Mouse (Mus musculus) forebrain, embryonic 12.5 days (tissue): ENCODE data around the gene Ptma. TPM values are rescaled to one million over a fixed set of nuclear protein-coding genes. Genes with fewer than 3 reads are reported as not detected.
"Not testable (repeated sequence)": the region's sequence is repeated elsewhere in the genome, so short reads cannot be mapped to it uniquely, and the experiment has no call there.

Source experiments
- ATAC-seq: fragments of 200-750 bp; cut with Nextera tagmentation; 2 replicates; pipeline ENCODE4 v1.8.0; 2017; ENCODE audit warnings: moderate TSS enrichment; ENCODE audit not compliant: low FRiP score
- H3K27ac ChIP-seq: fragments of 300-500 bp; sonication (generic); 2 replicates; pipeline ENCODE4 v1.5.1; 2016; ENCODE audit warnings: mild to moderate bottlenecking
- H3K27me3 ChIP-seq: fragments of 300-500 bp; sonication (generic); 2 replicates; pipeline ENCODE4 v1.6.1; 2016; ENCODE audit warnings: mild to moderate bottlenecking
- H3K36me3 ChIP-seq: fragments of 300-500 bp; sonication (generic); replicated peaks from 2 replicates; pipeline ENCODE4 v1.6.1; 2016; ENCODE audit warnings: mild to moderate bottlenecking
- H3K4me1 ChIP-seq: fragments of 300-500 bp; sonication (generic); 2 replicates; pipeline ENCODE4 v1.6.1; 2016
- H3K4me2 ChIP-seq: fragments of 300-500 bp; sonication (generic); 2 replicates; pipeline ENCODE4 v1.6.1; 2016; ENCODE audit warnings: mild to moderate bottlenecking, moderate library complexity
- H3K4me3 ChIP-seq: fragments of 300-500 bp; sonication (generic); replicated peaks from 2 replicates; pipeline ENCODE4 v1.5.1; 2016; ENCODE audit warnings: mild to moderate bottlenecking
- H3K9ac ChIP-seq: fragments of 300-500 bp; sonication (generic); 2 replicates; pipeline ENCODE4 v1.6.1; 2016; ENCODE audit warnings: mild to moderate bottlenecking
- H3K9me3 ChIP-seq: fragments of 300-500 bp; sonication (generic); 2 replicates; pipeline ENCODE4 v1.6.1; 2016
- WGBS: fragments of 180-500 bp; shearing (Covaris S2); methylation state at CpG from one replicate; pipeline ENCODE4 v1.1.7; 2016; 5-methylcytosine and 5-hydroxymethylcytosine counted together
- polyA plus RNA-seq: library from polyadenylated mRNA; unstranded; fragments of >200 nt; fragmentation: Nextera tagmentation; extraction: Ambion mirVana; gene quantifications from 2 replicates; pipeline ENCODE4 v1.2.1, GENCODE M21; 2016

The Ptma gene
- 3,257 and 3,328 TPM in 2 replicates for polyA plus RNA-seq

DNA sequence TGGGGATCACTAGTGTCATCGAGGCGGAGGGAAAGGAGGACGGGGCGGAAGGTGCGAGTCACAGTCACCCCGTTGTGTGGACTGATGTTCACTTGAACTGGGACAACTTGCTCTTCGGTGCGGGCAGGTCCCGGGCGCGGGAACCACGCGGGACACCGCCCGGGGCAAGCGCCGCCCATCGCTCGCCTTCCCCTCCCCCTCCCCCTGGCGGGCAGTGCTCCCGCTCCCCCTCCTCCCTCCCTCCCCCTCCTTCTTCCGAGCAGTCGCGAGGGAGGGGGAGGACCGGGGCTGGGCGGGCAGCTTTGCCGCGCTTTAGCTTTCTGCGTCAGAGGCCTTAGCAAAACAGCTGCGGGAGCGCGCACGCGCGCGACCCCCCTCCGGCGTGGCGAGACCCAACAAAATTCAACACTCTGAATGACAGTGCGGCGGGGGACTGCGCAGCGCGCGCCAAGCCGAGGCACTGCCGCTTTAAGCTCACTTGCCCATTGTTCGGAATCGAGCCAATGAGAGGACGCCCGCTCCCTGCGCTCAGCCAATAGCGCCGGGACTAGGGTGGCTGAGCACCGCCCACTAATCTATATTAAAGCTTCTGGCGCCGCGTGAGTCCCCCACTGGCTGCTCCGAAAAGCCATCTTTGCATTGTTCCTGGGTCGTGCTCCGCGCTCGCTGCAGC is at the start of gene Ptma:
Gene Ptma, plus strand, starts transcription at position 611 of the 673 bp plus-strand sequence.
- Histone ChIP-seq H3K4me3 (peak within 1 kb of the TSS; percentile 96), H3K9me3 (no peaks in the 10 kb centered on the region), H3K27me3 (no peaks in the 10 kb centered on the region), H3K9ac (peak within 1 kb of the TSS; percentile 100), H3K27ac (peak within 1 kb of the TSS; percentile 100), H3K36me3 (peaks cover 21% of the 10 kb centered on the region), H3K4me1 (peaks cover 39% of the 10 kb centered on the region), H3K4me2 (peak within 1 kb of the TSS; percentile 85)
- peak; percentile 95 for ATAC-seq
- WGBS = under 1% methylated on average over 52 of the region's 63 CpGs

DNA sequence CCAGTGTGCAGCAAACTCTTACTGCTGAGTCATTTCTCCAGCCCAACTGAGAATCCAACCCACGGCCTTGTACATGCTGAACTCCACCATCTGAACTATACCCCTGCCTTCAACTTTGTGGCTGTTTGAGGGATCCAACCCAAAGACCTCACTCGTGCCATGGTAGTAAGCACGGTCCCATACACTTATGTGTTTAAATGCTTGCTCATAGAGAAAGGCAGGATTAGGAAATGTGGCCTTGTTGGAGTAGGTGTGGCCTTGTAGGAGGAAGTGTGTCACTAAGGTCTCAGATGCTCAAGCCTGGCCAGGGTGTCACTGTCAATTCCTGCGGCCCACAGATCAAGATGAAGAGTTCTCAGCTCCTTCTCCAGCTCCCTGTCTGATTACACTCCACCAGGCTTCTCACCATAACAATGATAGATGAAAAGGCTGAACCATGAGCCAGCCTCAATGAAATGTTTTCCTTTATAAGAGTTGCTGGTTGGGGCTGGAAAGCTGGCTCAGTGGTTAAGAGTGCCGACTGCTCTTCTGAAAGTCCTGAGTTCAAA is 48.7 kb upstream of the Ptma start:
- Histone ChIP-seq H3K4me2 (no peak overlapping the region), H3K4me3 (no peak overlapping the region), H3K27ac (no peak overlapping the region), H3K27me3 (no peaks in the 10 kb centered on the region), H3K9ac (no peak overlapping the region), H3K9me3 (no peaks in the 10 kb centered on the region), H3K36me3 (no peaks in the 10 kb centered on the region), H3K4me1 (peaks cover 8% of the 10 kb centered on the region)
- WGBS = 93% methylated on average over 5 of the region's 5 CpGs
- no peak for ATAC-seq

DNA sequence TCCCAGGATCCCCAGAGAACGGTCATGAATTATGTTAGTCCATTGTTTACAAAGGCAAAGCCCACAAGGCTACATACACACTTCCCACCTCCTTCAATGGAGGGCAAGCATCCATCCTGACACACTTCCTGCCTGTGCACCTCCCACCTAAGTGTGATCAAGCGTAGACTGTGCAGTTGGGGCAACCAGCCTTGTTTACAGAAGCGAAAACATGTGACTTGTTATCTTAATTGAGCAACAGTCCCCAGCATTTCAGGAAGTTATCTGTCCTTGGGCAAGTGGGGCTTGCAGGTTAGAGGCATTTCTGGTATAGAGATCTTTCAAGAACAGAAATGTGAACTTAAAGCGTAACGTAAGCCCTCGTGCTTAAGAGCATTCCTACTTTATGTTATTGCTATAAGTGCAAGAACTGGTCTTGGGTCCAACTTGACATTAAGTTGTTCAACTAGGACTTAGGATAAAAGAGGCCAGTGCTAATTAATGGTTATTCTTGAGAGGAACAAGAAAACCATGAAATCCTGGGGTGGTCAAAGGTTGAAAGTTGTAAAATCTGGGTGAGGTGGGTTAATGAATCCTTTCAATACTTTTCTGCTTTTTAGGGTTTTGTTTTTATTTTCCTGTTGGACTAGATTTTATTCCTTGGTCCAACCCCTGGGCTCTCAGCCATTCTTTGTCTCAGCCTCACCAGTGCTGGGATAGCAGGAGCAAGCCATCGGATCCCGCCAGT is 47.3 kb upstream of the Ptma start:
- no peak for ATAC-seq
- H3K27me3 ChIP-seq = no peaks in the 10 kb centered on the region
- no peaks in the 10 kb centered on the region for H3K9me3 ChIP-seq
- 90% methylated on average over 8 of the region's 8 CpGs for WGBS
- no peak overlapping the region for H3K9ac ChIP-seq
- H3K4me3 ChIP-seq = no peak overlapping the region
- H3K4me1 ChIP-seq = peaks cover 7% of the 10 kb centered on the region
- H3K27ac ChIP-seq = no peak overlapping the region
- no peak overlapping the region for H3K4me2 ChIP-seq
- no peaks in the 10 kb centered on the region for H3K36me3 ChIP-seq

DNA sequence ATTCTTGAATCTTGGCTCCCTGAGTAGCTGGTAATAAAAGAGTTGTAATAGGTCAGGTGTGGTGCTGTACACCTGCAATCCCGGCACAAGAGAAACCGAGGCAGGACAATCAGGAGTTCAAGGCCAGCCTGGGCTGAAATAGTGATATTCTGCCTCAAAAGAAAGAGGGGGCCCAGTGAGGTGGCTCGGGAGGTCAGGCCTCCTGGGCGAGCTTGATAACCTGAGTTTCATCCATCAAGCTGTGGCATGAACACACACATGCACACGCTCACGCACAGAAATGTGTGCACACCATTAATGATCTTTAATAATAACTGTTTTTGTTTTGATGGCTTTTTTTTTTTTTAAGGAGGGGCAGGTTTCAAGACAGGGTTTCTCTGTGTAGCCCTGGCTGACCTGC is 46.2 kb upstream of the Ptma start:
- Histone ChIP-seq H3K9me3 (no peaks in the 10 kb centered on the region), H3K36me3 (no peaks in the 10 kb centered on the region), H3K4me3 (no peak overlapping the region), H3K9ac (no peak overlapping the region), H3K27ac (no peak overlapping the region), H3K4me1 (peaks cover 7% of the 10 kb centered on the region), H3K4me2 (no peak overlapping the region), H3K27me3 (no peaks in the 10 kb centered on the region)
- WGBS = 88% methylated on average over 6 of the region's 6 CpGs
- no peak for ATAC-seq

DNA sequence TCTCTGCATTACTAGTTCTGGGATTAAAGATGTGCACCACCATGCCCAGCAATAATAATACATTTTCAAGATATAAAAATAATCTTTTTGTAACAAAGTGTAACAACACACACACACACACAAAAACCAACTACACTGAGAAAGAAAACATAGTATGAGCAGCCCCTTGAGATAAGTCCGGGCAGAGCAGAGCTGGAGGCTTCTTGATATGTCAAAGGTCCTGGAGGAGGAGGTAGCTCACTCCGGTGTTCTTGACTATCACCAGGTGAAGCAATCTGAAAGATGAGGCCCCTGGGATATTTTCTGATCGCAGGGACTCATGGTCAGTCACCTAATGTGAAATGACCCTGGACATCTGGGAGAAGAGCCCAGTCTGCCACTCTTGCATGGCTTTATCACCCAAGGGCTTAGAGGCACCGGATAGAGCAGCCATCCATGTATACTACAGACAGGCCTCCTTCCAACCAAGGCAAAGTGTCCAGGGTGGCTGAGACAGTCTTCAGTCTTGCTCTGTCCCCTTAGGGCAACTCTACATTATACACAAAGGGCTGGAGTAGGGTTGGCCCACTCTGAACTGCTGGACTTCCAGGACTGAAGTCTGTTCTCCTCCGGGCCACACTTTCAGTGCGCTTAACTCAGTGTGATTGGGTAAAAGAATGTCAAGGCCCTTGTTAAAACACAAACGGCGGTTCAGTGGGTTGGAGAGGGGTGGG is 45.6 kb upstream of the Ptma start:
- ATAC-seq = no peak
- Histone ChIP-seq H3K27me3 (no peaks in the 10 kb centered on the region), H3K9ac (no peak overlapping the region), H3K9me3 (no peaks in the 10 kb centered on the region), H3K4me3 (no peak overlapping the region), H3K4me1 (peaks cover 7% of the 10 kb centered on the region), H3K27ac (no peak overlapping the region), H3K36me3 (no peaks in the 10 kb centered on the region), H3K4me2 (no peak overlapping the region)
- 82% methylated on average over 8 of the region's 8 CpGs for WGBS

DNA sequence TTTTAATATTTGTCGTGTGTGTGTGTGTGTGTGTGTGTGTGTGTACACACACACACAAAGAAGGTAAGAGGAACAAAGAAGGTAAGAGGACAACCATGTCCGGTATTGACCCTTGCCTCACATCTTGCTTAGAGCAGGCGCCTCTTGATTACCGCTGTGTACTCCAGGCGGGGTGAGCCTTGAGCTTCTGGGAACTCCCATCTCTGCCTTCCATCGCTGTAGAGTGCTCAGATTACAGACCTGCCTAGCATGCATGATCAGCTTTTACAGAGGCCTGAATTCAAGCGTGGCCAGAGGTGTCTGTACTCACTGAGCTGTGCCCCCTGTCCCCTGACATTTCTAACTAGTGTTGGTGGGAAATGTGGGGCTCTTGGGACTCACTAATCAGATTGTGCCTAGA is 45.1 kb upstream of the Ptma start:
- H3K4me2 ChIP-seq = no peak overlapping the region
- H3K4me1 ChIP-seq = peaks cover 7% of the 10 kb centered on the region
- H3K27me3 ChIP-seq = no peaks in the 10 kb centered on the region
- no peak overlapping the region for H3K27ac ChIP-seq
- no peaks in the 10 kb centered on the region for H3K36me3 ChIP-seq
- WGBS = 65% methylated on average over 7 of the region's 7 CpGs
- no peak for ATAC-seq
- no peak overlapping the region for H3K4me3 ChIP-seq
- no peak overlapping the region for H3K9ac ChIP-seq
- no peaks in the 10 kb centered on the region for H3K9me3 ChIP-seq

DNA sequence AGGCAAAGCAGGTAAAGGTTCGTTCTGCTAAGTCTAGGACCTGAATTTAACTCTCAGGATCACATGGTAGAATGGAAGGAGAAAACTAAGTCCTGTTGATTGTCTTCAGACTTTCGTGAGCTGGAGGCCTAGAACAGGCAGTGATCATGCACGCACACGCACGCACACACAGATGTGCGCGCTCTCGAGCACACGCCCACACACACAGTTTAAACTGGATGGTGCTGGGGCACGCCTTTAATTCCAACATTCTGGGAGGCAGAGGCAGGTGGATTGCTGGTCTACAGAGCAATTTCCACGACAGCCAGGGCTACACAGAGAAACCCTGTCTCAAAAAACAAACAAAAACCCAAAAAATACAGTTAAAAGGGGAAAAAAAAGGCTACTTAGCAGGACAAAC is 44.2 kb upstream of the Ptma start:
- H3K27me3 ChIP-seq = no peaks in the 10 kb centered on the region
- 0 out of 2 replicates have a peak overlapping the region, but pooled peaks have one; percentile 13 for H3K27ac ChIP-seq
- no peaks in the 10 kb centered on the region for H3K9me3 ChIP-seq
- peaks cover 7% of the 10 kb centered on the region for H3K4me1 ChIP-seq
- 88% methylated on average over 11 of the region's 11 CpGs for WGBS
- no peaks in the 10 kb centered on the region for H3K36me3 ChIP-seq
- ATAC-seq = no peak
- H3K4me2 ChIP-seq = no peak overlapping the region
- no peak overlapping the region for H3K9ac ChIP-seq
- H3K4me3 ChIP-seq = no peak overlapping the region

DNA sequence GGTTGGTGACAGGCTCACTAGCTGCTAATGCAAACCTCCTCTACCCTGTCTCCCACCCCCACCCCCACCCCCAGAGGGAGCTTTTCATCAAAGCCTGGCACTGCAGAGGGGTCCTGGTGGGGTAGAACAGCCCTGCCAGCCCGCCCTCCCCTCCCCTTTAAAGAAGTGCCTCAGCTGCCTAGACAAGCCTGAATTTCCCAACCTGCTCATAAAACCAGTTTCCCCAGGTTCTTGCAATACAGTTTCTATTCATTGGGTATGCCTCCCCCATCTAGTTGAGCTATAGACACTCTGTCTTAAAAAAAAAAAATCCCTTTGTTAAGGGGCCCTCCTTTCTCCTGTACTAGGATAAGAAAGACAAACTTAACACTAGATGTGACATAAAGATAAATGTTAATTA is 43.8 kb upstream of the Ptma start:
- H3K27ac ChIP-seq = 0 out of 2 replicates have a peak overlapping the region, but pooled peaks have one; percentile 13
- H3K4me2 ChIP-seq = no peak overlapping the region
- peaks cover 7% of the 10 kb centered on the region for H3K4me1 ChIP-seq
- H3K9me3 ChIP-seq = no peaks in the 10 kb centered on the region
- no peaks in the 10 kb centered on the region for H3K27me3 ChIP-seq
- ATAC-seq = no peak
- H3K36me3 ChIP-seq = no peaks in the 10 kb centered on the region
- 0 out of 2 replicates have a peak overlapping the region, but pooled peaks have one; percentile 29 for H3K9ac ChIP-seq
- H3K4me3 ChIP-seq = no peak overlapping the region
- WGBS = 25% methylated on average over 1 of the region's 1 CpGs

DNA sequence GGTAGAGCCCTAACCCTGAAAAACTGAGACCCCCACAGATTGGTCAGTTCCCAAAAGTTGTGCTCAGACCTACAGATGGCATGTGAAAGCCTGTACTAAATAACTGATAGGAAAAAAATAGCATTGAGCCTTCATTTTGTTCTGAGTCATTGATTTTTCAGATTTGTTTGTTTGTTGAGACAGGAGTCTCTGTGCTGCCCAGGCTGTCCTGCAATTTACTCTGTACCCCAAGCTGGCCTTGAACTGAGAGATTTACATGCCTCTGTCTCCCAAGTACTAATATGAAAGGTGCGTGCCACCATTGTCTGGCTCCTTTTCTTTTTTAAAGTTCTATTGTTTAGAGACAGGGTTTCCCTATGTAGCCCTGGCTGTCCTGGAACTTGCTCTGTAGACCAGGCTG is 41.2 kb upstream of the Ptma start:
- ATAC-seq = no peak
- peaks cover 18% of the 10 kb centered on the region for H3K4me1 ChIP-seq
- no peaks in the 10 kb centered on the region for H3K9me3 ChIP-seq
- H3K9ac ChIP-seq = no peak overlapping the region
- H3K4me3 ChIP-seq = no peak overlapping the region
- WGBS = 92% methylated on average over 1 of the region's 1 CpGs
- H3K27ac ChIP-seq = no peak overlapping the region
- no peaks in the 10 kb centered on the region for H3K27me3 ChIP-seq
- H3K36me3 ChIP-seq = no peaks in the 10 kb centered on the region
- H3K4me2 ChIP-seq = no peak overlapping the region

DNA sequence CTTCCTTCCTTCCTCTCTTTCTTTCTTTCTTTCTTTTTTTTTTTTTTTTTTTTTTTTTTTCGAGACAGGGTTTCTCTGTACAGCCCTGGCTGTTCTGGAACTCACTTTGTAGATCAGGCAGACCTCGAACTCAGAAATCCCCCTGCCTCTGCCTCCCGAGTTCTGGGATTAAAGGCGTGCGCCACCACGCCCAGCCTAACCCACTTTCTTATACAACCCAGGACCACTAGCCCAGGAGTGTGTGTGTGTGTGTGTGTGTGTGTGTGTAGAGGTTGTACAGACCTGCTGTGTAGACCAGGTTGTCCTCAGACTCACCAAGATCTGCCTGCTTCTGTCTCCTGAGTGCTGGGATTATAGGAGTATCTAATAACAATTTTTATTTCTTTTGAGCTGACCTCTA is 40.7 kb upstream of the Ptma start:
- not testable (repeated sequence) for H3K27ac ChIP-seq, H3K9ac ChIP-seq, H3K4me3 ChIP-seq, ATAC-seq, H3K4me2 ChIP-seq, H3K36me3 ChIP-seq, H3K9me3 ChIP-seq, H3K27me3 ChIP-seq
- peaks cover 18% of the 10 kb centered on the region for H3K4me1 ChIP-seq
- WGBS = 95% methylated on average over 6 of the region's 6 CpGs

DNA sequence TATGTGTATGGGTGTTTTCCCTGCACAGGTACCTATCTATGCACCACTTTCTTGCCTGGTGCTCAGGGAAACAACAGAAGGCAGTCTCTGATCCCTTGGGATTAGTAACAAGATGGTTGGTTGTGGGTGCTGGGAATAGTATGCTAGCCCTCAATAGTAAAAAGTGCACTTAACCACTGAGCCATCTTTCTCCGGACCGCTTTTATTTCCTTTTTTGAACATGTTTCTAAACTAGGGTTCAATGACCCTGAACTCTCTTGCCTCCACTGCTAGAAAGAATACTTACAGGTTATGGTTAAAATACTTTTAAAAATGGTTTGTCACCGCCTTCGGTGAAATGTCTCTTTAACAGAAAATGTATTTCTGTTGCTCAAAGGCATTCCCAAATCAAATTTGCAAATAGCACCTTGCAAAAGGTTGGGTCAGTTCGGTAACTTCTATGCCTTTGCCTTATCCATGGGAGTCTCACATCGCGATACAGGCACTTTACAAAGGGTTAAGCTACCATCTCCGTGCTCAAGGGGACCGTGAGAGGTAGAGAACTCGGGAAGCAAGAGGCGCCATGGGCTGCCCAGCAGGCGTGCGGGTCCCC is 39.7 kb upstream of the Ptma start:
- H3K27ac ChIP-seq = peak overlapping the region; percentile 98
- no peak for ATAC-seq
- peak overlapping the region; percentile 74 for H3K9ac ChIP-seq
- no peaks in the 10 kb centered on the region for H3K36me3 ChIP-seq
- H3K27me3 ChIP-seq = no peaks in the 10 kb centered on the region
- peaks cover 24% of the 10 kb centered on the region for H3K4me1 ChIP-seq
- no peaks in the 10 kb centered on the region for H3K9me3 ChIP-seq
- WGBS = 9% methylated on average over 13 of the region's 13 CpGs
- H3K4me3 ChIP-seq = peak overlapping the region; percentile 53
- peak overlapping the region; percentile 59 for H3K4me2 ChIP-seq
